Mouse (Mus musculus): ENCODE results near the gene Olfr823. TPM values are rescaled to one million over a fixed set of nuclear protein-coding genes. Genes with fewer than 3 reads are reported as not detected.

The Olfr823 gene
- polyA plus RNA-seq (2012; rRNA removed; ENCODE audit: low replicate concordance) = not detected in 2 replicates

DNA sequence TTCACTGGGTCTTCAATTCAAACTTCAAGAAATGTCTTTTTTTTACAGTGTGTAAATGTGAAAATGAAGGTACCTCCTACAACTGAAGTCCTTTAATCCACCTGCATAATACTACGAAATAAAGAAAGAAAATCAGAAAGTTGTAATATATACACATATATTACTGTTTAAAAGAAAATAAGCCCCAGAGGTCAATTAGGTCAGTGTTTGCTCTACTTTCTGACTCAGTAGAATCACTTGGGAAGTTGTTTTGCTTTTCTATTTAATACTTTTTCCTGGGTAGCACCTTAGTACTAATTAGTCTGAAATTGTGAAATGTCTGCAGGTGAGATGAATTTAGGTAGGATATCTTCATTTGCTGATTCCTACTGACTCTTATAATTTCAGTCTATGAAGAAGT, at the start of gene Olfr823:
TSS of gene Olfr823 (minus strand) at position 101 of the 400 bp plus-strand sequence.

DNA sequence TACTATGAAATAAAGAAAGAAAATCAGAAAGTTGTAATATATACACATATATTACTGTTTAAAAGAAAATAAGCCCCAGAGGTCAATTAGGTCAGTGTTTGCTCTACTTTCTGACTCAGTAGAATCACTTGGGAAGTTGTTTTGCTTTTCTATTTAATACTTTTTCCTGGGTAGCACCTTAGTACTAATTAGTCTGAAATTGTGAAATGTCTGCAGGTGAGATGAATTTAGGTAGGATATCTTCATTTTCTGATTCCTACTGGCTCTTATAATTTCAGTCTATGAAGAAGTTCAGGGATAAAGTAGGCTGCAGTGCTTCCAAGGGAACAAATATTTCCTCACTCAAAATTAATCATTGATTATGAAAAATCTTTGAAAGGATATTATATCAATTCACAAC, 14.7 kb upstream of the Olfr823 start, which contains the start of gene Olfr824:
TSS of gene Olfr824 (minus strand) at position 101 of the 400 bp plus-strand sequence.

GRCm38 (mm10) chr10:130070910-130071309, 44.3 kb downstream of the Olfr823 start, which contains the start of gene Olfr822:
TSS of gene Olfr822 (plus strand) at chr10:130071210.

Other genes with a start within 250 kb of the Olfr823 start
- not detected in 2 replicates for gene Olfr814, start 235.5 kb downstream of the Olfr823 start, polyA plus RNA-seq (2012; rRNA removed; ENCODE audit: low replicate concordance)
- not detected in 2 replicates for gene Olfr815, start 209.5 kb downstream of the Olfr823 start, polyA plus RNA-seq (2012; rRNA removed; ENCODE audit: low replicate concordance)
- gene Olfr816, start 199.8 kb downstream of the Olfr823 start, polyA plus RNA-seq (2012; rRNA removed; ENCODE audit: low replicate concordance) = not detected in 2 replicates
- not detected in 2 replicates for gene Olfr818, start 166.3 kb downstream of the Olfr823 start, polyA plus RNA-seq (2012; rRNA removed; ENCODE audit: low replicate concordance)
- gene Olfr819, start 148.1 kb downstream of the Olfr823 start, polyA plus RNA-seq (2012; rRNA removed; ENCODE audit: low replicate concordance) = not detected in 2 replicates
- not detected in 2 replicates for gene Olfr247, start 139.2 kb downstream of the Olfr823 start, polyA plus RNA-seq (2012; rRNA removed; ENCODE audit: low replicate concordance)
- not detected in 2 replicates for gene Gm10310, start 130.3 kb downstream of the Olfr823 start, polyA plus RNA-seq (2012; rRNA removed; ENCODE audit: low replicate concordance)
- not detected in 2 replicates for gene Olfr820, start 102.8 kb downstream of the Olfr823 start, polyA plus RNA-seq (2012; rRNA removed; ENCODE audit: low replicate concordance)
- gene Olfr821, start 85.0 kb downstream of the Olfr823 start, polyA plus RNA-seq (2012; rRNA removed; ENCODE audit: low replicate concordance) = not detected in 2 replicates
- gene Olfr822, start 44.2 kb downstream of the Olfr823 start, polyA plus RNA-seq (2012; rRNA removed; ENCODE audit: low replicate concordance) = not detected in 2 replicates
- gene Olfr824, start 14.6 kb upstream of the Olfr823 start, polyA plus RNA-seq (2012; rRNA removed; ENCODE audit: low replicate concordance) = not detected in 2 replicates
- not detected in 2 replicates for gene Olfr825, start 51.4 kb upstream of the Olfr823 start, polyA plus RNA-seq (2012; rRNA removed; ENCODE audit: low replicate concordance)
- not detected in 2 replicates for gene Olfr826, start 68.8 kb upstream of the Olfr823 start, polyA plus RNA-seq (2012; rRNA removed; ENCODE audit: low replicate concordance)
- not detected in 2 replicates for gene Olfr827, start 99.0 kb upstream of the Olfr823 start, polyA plus RNA-seq (2012; rRNA removed; ENCODE audit: low replicate concordance)
- gene Neurod4, start 164.9 kb upstream of the Olfr823 start, polyA plus RNA-seq (2012; rRNA removed; ENCODE audit: low replicate concordance) = not detected in 2 replicates
- gene Tespa1, start 207.5 kb upstream of the Olfr823 start, polyA plus RNA-seq (2012; rRNA removed; ENCODE audit: low replicate concordance) = 0.21 and 0.95 TPM in 2 replicates

Data from subcutaneous adipose tissue, adult 2 months (tissue).